Mouse (Mus musculus): ENCODE results near the gene Rgs5.

The Rgs5 gene

GRCm38 (mm10) chr1:169726319-169726718 is 71.0 kb downstream of the Rgs5 start:
- CTCF ChIA-PET = no interaction called here

- CTCF ChIA-PET = no interaction called here
Measured at GRCm38 (mm10) chr1:169730599-169731100, 75.3 kb downstream of the Rgs5 start.

- CTCF ChIA-PET = no interaction called here
Measured at GRCm38 (mm10) chr1:169736139-169736538, 80.8 kb downstream of the Rgs5 start.

- CTCF ChIA-PET = no interaction called here
Measured at GRCm38 (mm10) chr1:169737231-169737630, 81.9 kb downstream of the Rgs5 start.

GRCm38 (mm10) chr1:169741147-169741546 is 85.8 kb downstream of the Rgs5 start:
- CTCF ChIA-PET = no interaction called here
